Mouse (Mus musculus) neural tube, embryonic 11.5 days (tissue): ENCODE measurements around the gene Atg7. TPM values are rescaled to one million over a fixed set of nuclear protein-coding genes. Genes with fewer than 3 reads are reported as not detected.
A peak's percentile ranks its signal among the peaks of the same experiment; 100 is the strongest.

ENCODE experiments used
- ATAC-seq: fragments of 200-750 bp; cut with Nextera tagmentation; 2 replicates; pipeline ENCODE4 v1.8.0; 2017; ENCODE audit warnings: moderate number of reproducible peaks, mild to moderate bottlenecking, moderate TSS enrichment, moderate library complexity; ENCODE audit not compliant: insufficient read depth, low FRiP score, low TSS enrichment
- DNase-seq: peaks from one replicate; pipeline ENCODE4 v3.0.0-alpha.2; 2015; ENCODE audit warnings: low spot score
- H3K27ac ChIP-seq: fragments of 300-500 bp; sonication (generic); 2 replicates; pipeline ENCODE4 v1.5.1; 2014; ENCODE audit warnings: low read depth, mild to moderate bottlenecking, low read length
- H3K27me3 ChIP-seq: fragments of 300-500 bp; sonication (generic); 2 replicates; pipeline ENCODE4 v1.6.1; 2014; ENCODE audit warnings: mild to moderate bottlenecking, low read length, mixed read lengths; ENCODE audit not compliant: control insufficient read depth, insufficient read depth
- H3K36me3 ChIP-seq: fragments of 300-500 bp; sonication (generic); 2 replicates; pipeline ENCODE4 v1.6.1; 2014; ENCODE audit warnings: mild to moderate bottlenecking, low read length, moderate library complexity, mixed read lengths; ENCODE audit not compliant: control insufficient read depth, insufficient read depth
- H3K4me1 ChIP-seq: fragments of 300-500 bp; sonication (generic); 2 replicates; pipeline ENCODE4 v1.6.1; 2014; ENCODE audit warnings: low read length, mixed read lengths; ENCODE audit not compliant: control insufficient read depth, insufficient read depth
- H3K4me2 ChIP-seq: fragments of 300-500 bp; sonication (generic); 2 replicates; pipeline ENCODE4 v1.6.1; 2014; ENCODE audit warnings: low read depth, mild to moderate bottlenecking, moderate library complexity
- H3K4me3 ChIP-seq: fragments of 300-500 bp; sonication (generic); 2 replicates; pipeline ENCODE4 v1.5.1; 2014; ENCODE audit warnings: low read depth, low read length
- H3K9ac ChIP-seq: fragments of 300-500 bp; sonication (generic); 2 replicates; pipeline ENCODE4 v1.6.1; 2014; ENCODE audit warnings: mild to moderate bottlenecking, low read length
- H3K9me3 ChIP-seq: fragments of 300-500 bp; sonication (generic); 2 replicates; pipeline ENCODE4 v1.6.1; 2016; ENCODE audit warnings: low read length; ENCODE audit not compliant: control insufficient read depth
- WGBS: fragments of 180-500 bp; shearing (Covaris S2); extraction: QIAGEN DNeasy Blood & Tissue Kit; methylation state at CpG from one replicate; pipeline ENCODE4 v1.1.7; 2014; 5-methylcytosine and 5-hydroxymethylcytosine counted together
- polyA plus RNA-seq: library from polyadenylated mRNA; unstranded; fragments of >200 nt; fragmentation: Nextera tagmentation; extraction: Ambion mirVana; gene quantifications from 2 replicates; pipeline ENCODE4 v1.2.1, GENCODE M21; 2014

Gene Atg7
- polyA plus RNA-seq, 1 experiment from 2014 or later, result 20.7 TPM

GRCm38 (mm10) chr6:114878841-114879520 lies 236.1 kb downstream of the Atg7 start:
- DNase-seq (no peak), ATAC-seq (no peak)
- no peak overlapping the region for H3K4me2 ChIP-seq
- 86% methylated on average over 19 of the region's 19 CpGs for WGBS
- H3K27ac ChIP-seq, result no peak overlapping the region
- H3K4me3 ChIP-seq, result no peak overlapping the region
- no peaks in the 10 kb centered on the region for H3K27me3 ChIP-seq
- no peak overlapping the region for H3K9ac ChIP-seq
- H3K36me3 ChIP-seq, result no peaks in the 10 kb centered on the region
- peaks cover 64% of the 10 kb centered on the region for H3K4me1 ChIP-seq
- no peaks in the 10 kb centered on the region for H3K9me3 ChIP-seq

GRCm38 (mm10) chr6:114880798-114881197 lies 237.9 kb downstream of the Atg7 start:
- Histone ChIP-seq H3K4me3 (no peak overlapping the region), H3K9ac (no peak overlapping the region), H3K27me3 (no peaks in the 10 kb centered on the region), H3K9me3 (no peaks in the 10 kb centered on the region), H3K4me1 (peaks cover 48% of the 10 kb centered on the region), H3K4me2 (no peak overlapping the region), H3K36me3 (no peaks in the 10 kb centered on the region), H3K27ac (no peak overlapping the region)
- DNase-seq (no peak), ATAC-seq (no peak)
- 82% methylated on average over 4 of the region's 4 CpGs for WGBS

GRCm38 (mm10) chr6:114882212-114882611 lies 239.3 kb downstream of the Atg7 start:
- Histone ChIP-seq H3K27ac (peak overlapping the region; percentile 90), H3K4me2 (peak overlapping the region; percentile 7; the same call in 1 of the 2 replicates), H3K9ac (peak overlapping the region; percentile 57), H3K9me3 (no peaks in the 10 kb centered on the region), H3K27me3 (no peaks in the 10 kb centered on the region), H3K36me3 (no peaks in the 10 kb centered on the region), H3K4me3 (no peak overlapping the region), H3K4me1 (peaks cover 47% of the 10 kb centered on the region)
- no peak for DNase-seq
- WGBS, result 64% methylated on average over 5 of the region's 5 CpGs
- ATAC-seq, result no peak

GRCm38 (mm10) chr6:114882675-114883074 lies 239.8 kb downstream of the Atg7 start:
- Histone ChIP-seq H3K36me3 (no peaks in the 10 kb centered on the region), H3K4me3 (no peak overlapping the region), H3K9me3 (no peaks in the 10 kb centered on the region), H3K4me2 (peak overlapping the region; percentile 7; the same call in 1 of the 2 replicates), H3K27ac (peak overlapping the region; percentile 90), H3K4me1 (peaks cover 43% of the 10 kb centered on the region), H3K27me3 (no peaks in the 10 kb centered on the region), H3K9ac (peak overlapping the region; percentile 57)
- ATAC-seq (peak; percentile 48; the same call in 1 of the 2 replicates), DNase-seq (peak; percentile 44)
- 21% methylated on average over 7 of the region's 7 CpGs for WGBS

DNA sequence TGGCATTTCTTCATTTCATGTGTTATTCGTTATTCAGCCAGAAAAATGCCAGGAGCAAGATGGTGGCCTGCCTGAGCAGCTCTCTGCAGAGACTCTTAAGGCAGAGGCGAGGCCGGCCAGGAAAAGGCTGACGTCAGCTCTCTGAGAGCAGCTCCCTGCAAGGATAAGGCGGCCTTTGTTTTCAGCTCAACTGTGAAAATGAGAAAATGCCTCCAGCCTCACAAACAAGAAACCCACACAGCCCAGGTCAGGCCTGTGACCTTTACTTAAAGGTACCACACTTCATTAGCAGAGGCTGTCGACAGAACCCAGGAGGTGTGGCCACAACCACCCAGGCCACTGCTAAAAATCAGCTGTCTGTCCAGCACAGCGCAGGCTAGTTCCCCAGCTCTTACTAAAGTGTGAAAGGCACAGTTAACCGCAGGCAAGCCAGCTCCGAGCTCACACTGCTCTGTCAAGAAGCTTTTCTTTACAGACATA lies 240.4 kb downstream of the Atg7 start:
- Histone ChIP-seq H3K9ac (peak overlapping the region; percentile 57), H3K4me3 (no peak overlapping the region), H3K9me3 (no peaks in the 10 kb centered on the region), H3K27ac (peak overlapping the region; percentile 90), H3K4me2 (peak overlapping the region; percentile 7; the same call in 1 of the 2 replicates), H3K4me1 (peaks cover 45% of the 10 kb centered on the region), H3K36me3 (no peaks in the 10 kb centered on the region), H3K27me3 (no peaks in the 10 kb centered on the region)
- peak; percentile 88 for DNase-seq
- peak; percentile 90 for ATAC-seq
- 3% methylated on average over 9 of the region's 9 CpGs for WGBS

- ATAC-seq (no peak), DNase-seq (no peak)
- H3K4me2 ChIP-seq, result no peak overlapping the region
- no peaks in the 10 kb centered on the region for H3K27me3 ChIP-seq
- H3K4me1 ChIP-seq, result peaks cover 48% of the 10 kb centered on the region
- no peak overlapping the region for H3K27ac ChIP-seq
- WGBS, result 75% methylated on average over 5 of the region's 5 CpGs
- H3K9me3 ChIP-seq, result no peaks in the 10 kb centered on the region
- no peak overlapping the region for H3K9ac ChIP-seq
- H3K4me3 ChIP-seq, result no peak overlapping the region
- no peaks in the 10 kb centered on the region for H3K36me3 ChIP-seq
Measured at GRCm38 (mm10) chr6:114885129-114885528, 242.2 kb downstream of the Atg7 start.

DNA sequence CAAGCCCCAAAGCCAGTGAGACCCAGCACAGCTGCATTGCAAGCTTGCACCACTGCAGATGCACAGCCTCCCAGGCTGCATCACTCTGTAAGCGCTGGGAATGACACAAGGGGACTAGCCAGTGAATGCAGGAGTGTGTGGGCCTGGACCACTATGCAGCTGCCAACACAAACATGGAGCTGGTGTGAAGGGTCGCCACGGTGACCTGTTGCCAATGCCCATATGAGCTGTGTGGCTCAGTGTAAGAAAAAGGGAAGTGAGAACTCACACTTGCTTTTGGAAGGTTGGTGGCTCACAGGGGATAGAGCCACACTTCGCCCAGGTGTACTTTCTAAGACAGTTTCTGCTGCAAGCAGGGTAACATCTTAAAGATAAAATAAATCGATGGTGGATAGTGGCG lies 243.1 kb downstream of the Atg7 start:
- no peak overlapping the region for H3K27ac ChIP-seq
- ATAC-seq, result no peak

DNA sequence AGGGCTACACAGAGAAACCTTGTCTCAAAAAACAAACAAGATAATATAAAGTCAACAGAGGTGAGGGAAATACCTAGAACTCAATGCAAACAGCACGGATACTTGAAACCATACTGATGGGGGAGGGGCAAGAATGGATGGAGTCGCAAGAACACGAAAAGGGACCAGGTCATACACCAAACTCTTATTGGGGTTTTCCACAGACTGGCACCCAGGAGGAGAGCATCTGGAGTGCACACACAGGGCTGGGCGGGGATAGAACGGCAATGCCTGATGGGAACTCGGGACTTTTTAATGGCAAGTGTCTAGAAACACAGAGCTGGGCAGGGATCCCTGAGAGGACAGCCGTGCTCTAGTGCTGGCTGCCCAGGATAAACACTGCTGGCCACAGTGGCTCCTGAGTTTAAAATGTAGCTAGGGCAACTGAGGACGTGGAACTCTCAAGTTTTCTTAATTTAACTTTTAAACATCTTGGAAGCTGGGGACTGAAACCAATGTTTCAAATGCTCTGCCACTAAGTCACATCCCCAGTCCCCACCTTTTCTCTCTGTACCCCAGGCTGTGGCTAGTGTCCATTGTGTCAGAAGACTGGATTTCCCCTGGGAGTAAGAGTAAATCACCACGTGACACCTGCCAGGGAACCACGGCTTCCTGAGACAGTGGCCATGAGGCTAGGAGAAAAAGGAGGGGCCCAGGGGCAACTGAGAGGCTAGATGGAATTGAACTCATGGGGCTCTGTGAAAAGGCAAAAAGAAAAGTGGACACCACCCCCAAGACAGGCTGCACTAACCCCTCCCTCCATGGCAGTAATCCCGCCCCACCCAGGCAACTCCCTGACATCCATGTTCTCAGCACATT lies 243.8 kb downstream of the Atg7 start:
- no peak for DNase-seq
- Histone ChIP-seq H3K36me3 (no peaks in the 10 kb centered on the region), H3K27ac (no peak overlapping the region), H3K4me1 (peaks cover 51% of the 10 kb centered on the region), H3K4me3 (no peak overlapping the region), H3K4me2 (no peak overlapping the region), H3K9ac (no peak overlapping the region), H3K27me3 (no peaks in the 10 kb centered on the region), H3K9me3 (no peaks in the 10 kb centered on the region)
- ATAC-seq, result no peak
- 69% methylated on average over 11 of the region's 11 CpGs for WGBS

More for the DNA sequence above, 243.1 kb downstream of the Atg7 start:
- Histone ChIP-seq H3K9ac (no peak overlapping the region), H3K36me3 (no peaks in the 10 kb centered on the region), H3K4me3 (no peak overlapping the region), H3K4me2 (no peak overlapping the region), H3K9me3 (no peaks in the 10 kb centered on the region), H3K4me1 (peaks cover 50% of the 10 kb centered on the region), H3K27me3 (no peaks in the 10 kb centered on the region)
- no peak for DNase-seq
- WGBS, result 89% methylated on average over 6 of the region's 6 CpGs
